Mouse (Mus musculus): Measurements from ENCODE around the gene Cd248. TPM values are rescaled to one million over a fixed set of nuclear protein-coding genes. Genes with fewer than 3 reads are reported as not detected.
A peak's percentile ranks its signal among the peaks of the same experiment; 100 is the strongest.

Cd248 gene
- polyA plus RNA-seq (2014; fragmentation: Nextera tagmentation; extraction: Ambion mirVana): 30.1 and 34.7 TPM in 2 replicates

- ATAC-seq (ENCODE audit: insufficient read depth, low FRiP score, low TSS enrichment) (no peak), DNase-seq (ENCODE audit: low spot score) (peak; percentile 74)
- Histone ChIP-seq H3K9me3 (ENCODE audit: control insufficient read depth, low read length) (no peaks in the 10 kb centered on the region), H3K27ac (ENCODE audit: low read depth, low read length) (peak within 1 kb of the TSS; percentile 44; the same call in 1 of the 2 replicates), H3K27me3 (ENCODE audit: control insufficient read depth, insufficient read depth, low read length) (peaks cover 35% of the 10 kb centered on the region), H3K4me1 (ENCODE audit: control insufficient read depth, insufficient read depth, low read length) (peaks cover 33% of the 10 kb centered on the region), H3K9ac (ENCODE audit: low read length) (peak within 1 kb of the TSS; percentile 60), H3K4me3 (ENCODE audit: low read depth, low read length) (peak within 1 kb of the TSS; percentile 42), H3K36me3 (ENCODE audit: control insufficient read depth, insufficient read depth, low read length) (no peaks in the 10 kb centered on the region), H3K4me2 (ENCODE audit: low read depth) (peak within 1 kb of the TSS; percentile 74)
- 2% methylated on average over 55 of the region's 56 CpGs for WGBS
These were observed at the start of gene Cd248 for GRCm38 (mm10) chr19:5067867-5068569. Gene Cd248 (plus strand): TSS chr19:5068078.

- ATAC-seq (ENCODE audit: insufficient read depth, low FRiP score, low TSS enrichment) (no peak), DNase-seq (ENCODE audit: low spot score) (no peak)
- H3K27me3 ChIP-seq (ENCODE audit: control insufficient read depth, insufficient read depth, low read length): no peaks in the 10 kb centered on the region
- H3K9ac ChIP-seq (ENCODE audit: low read length): no peak overlapping the region
- H3K4me1 ChIP-seq (ENCODE audit: control insufficient read depth, insufficient read depth, low read length): no peaks in the 10 kb centered on the region
- no peak overlapping the region for H3K4me2 ChIP-seq (ENCODE audit: low read depth)
- WGBS: 83% methylated on average over 3 of the region's 3 CpGs
- no peaks in the 10 kb centered on the region for H3K36me3 ChIP-seq (ENCODE audit: control insufficient read depth, insufficient read depth, low read length)
- H3K27ac ChIP-seq (ENCODE audit: low read depth, low read length): no peak overlapping the region
- no peak overlapping the region for H3K4me3 ChIP-seq (ENCODE audit: low read depth, low read length)
- H3K9me3 ChIP-seq (ENCODE audit: control insufficient read depth, low read length): no peaks in the 10 kb centered on the region
These were observed 49.7 kb upstream of the Cd248 start for GRCm38 (mm10) chr19:5018191-5018590.

- H3K4me1 ChIP-seq (ENCODE audit: control insufficient read depth, insufficient read depth, low read length): peaks cover 6% of the 10 kb centered on the region; the same call in 1 of the 2 replicates
- DNase-seq (ENCODE audit: low spot score) (no peak), ATAC-seq (ENCODE audit: insufficient read depth, low FRiP score, low TSS enrichment) (no peak)
- no peaks in the 10 kb centered on the region for H3K36me3 ChIP-seq (ENCODE audit: control insufficient read depth, insufficient read depth, low read length)
- H3K9ac ChIP-seq (ENCODE audit: low read length): no peak overlapping the region
- H3K9me3 ChIP-seq (ENCODE audit: control insufficient read depth, low read length): no peaks in the 10 kb centered on the region
- no peak overlapping the region for H3K4me2 ChIP-seq (ENCODE audit: low read depth)
- H3K27ac ChIP-seq (ENCODE audit: low read depth, low read length): no peak overlapping the region
- H3K4me3 ChIP-seq (ENCODE audit: low read depth, low read length): no peak overlapping the region
- no peaks in the 10 kb centered on the region for H3K27me3 ChIP-seq (ENCODE audit: control insufficient read depth, insufficient read depth, low read length)
- WGBS: 92% methylated on average over 2 of the region's 2 CpGs
These were observed 46.5 kb upstream of the Cd248 start for GRCm38 (mm10) chr19:5021416-5021815.

- Histone ChIP-seq H3K9me3 (ENCODE audit: control insufficient read depth, low read length) (no peaks in the 10 kb centered on the region), H3K9ac (ENCODE audit: low read length) (peak within 1 kb of the TSS; percentile 85), H3K27ac (ENCODE audit: low read depth, low read length) (peak within 1 kb of the TSS; percentile 81), H3K4me2 (ENCODE audit: low read depth) (peak within 1 kb of the TSS; percentile 86), H3K4me3 (ENCODE audit: low read depth, low read length) (peak within 1 kb of the TSS; percentile 61), H3K36me3 (ENCODE audit: control insufficient read depth, insufficient read depth, low read length) (no peaks in the 10 kb centered on the region), H3K27me3 (ENCODE audit: control insufficient read depth, insufficient read depth, low read length) (no peaks in the 10 kb centered on the region), H3K4me1 (ENCODE audit: control insufficient read depth, insufficient read depth, low read length) (peaks cover 6% of the 10 kb centered on the region; the same call in 1 of the 2 replicates)
- WGBS: under 1% methylated on average over 62 of the region's 62 CpGs
- DNase-seq (ENCODE audit: low spot score) (peak; percentile 93), ATAC-seq (ENCODE audit: insufficient read depth, low FRiP score, low TSS enrichment) (peak; percentile 95)
These were observed 44.0 kb upstream of the Cd248 start, which contains the start of gene Slc29a2 for GRCm38 (mm10) chr19:5023621-5024479. Gene Slc29a2 (plus strand): TSS chr19:5023860.

- no peaks in the 10 kb centered on the region for H3K27me3 ChIP-seq (ENCODE audit: control insufficient read depth, insufficient read depth, low read length)
- no peak overlapping the region for H3K4me3 ChIP-seq (ENCODE audit: low read depth, low read length)
- H3K36me3 ChIP-seq (ENCODE audit: control insufficient read depth, insufficient read depth, low read length): no peaks in the 10 kb centered on the region; the same call in 1 of the 2 replicates
- DNase-seq (ENCODE audit: low spot score) (no peak), ATAC-seq (ENCODE audit: insufficient read depth, low FRiP score, low TSS enrichment) (no peak)
- H3K4me2 ChIP-seq (ENCODE audit: low read depth): no peak overlapping the region
- no peak overlapping the region for H3K9ac ChIP-seq (ENCODE audit: low read length)
- H3K9me3 ChIP-seq (ENCODE audit: control insufficient read depth, low read length): no peaks in the 10 kb centered on the region
- no peak overlapping the region for H3K27ac ChIP-seq (ENCODE audit: low read depth, low read length)
- H3K4me1 ChIP-seq (ENCODE audit: control insufficient read depth, insufficient read depth, low read length): peaks cover 6% of the 10 kb centered on the region; the same call in 1 of the 2 replicates
- 91% methylated on average over 8 of the region's 8 CpGs for WGBS
These were observed 41.8 kb upstream of the Cd248 start for GRCm38 (mm10) chr19:5026111-5026510.

GRCm38 (mm10) chr19:5032686-5033085, 35.2 kb upstream of the Cd248 start:
- Histone ChIP-seq H3K4me3 (ENCODE audit: low read depth, low read length) (no peak overlapping the region), H3K36me3 (ENCODE audit: control insufficient read depth, insufficient read depth, low read length) (no peaks in the 10 kb centered on the region; the same call in 1 of the 2 replicates), H3K9me3 (ENCODE audit: control insufficient read depth, low read length) (no peaks in the 10 kb centered on the region), H3K4me2 (ENCODE audit: low read depth) (no peak overlapping the region), H3K27ac (ENCODE audit: low read depth, low read length) (no peak overlapping the region), H3K9ac (ENCODE audit: low read length) (no peak overlapping the region), H3K4me1 (ENCODE audit: control insufficient read depth, insufficient read depth, low read length) (no peaks in the 10 kb centered on the region; the same call in 1 of the 2 replicates), H3K27me3 (ENCODE audit: control insufficient read depth, insufficient read depth, low read length) (no peaks in the 10 kb centered on the region)
- 79% methylated on average over 3 of the region's 3 CpGs for WGBS
- DNase-seq (ENCODE audit: low spot score) (no peak), ATAC-seq (ENCODE audit: insufficient read depth, low FRiP score, low TSS enrichment) (no peak)

GRCm38 (mm10) chr19:5036577-5036976, 31.3 kb upstream of the Cd248 start:
- ATAC-seq (ENCODE audit: insufficient read depth, low FRiP score, low TSS enrichment) (no peak), DNase-seq (ENCODE audit: low spot score) (no peak)
- Histone ChIP-seq H3K27me3 (ENCODE audit: control insufficient read depth, insufficient read depth, low read length) (no peaks in the 10 kb centered on the region), H3K4me3 (ENCODE audit: low read depth, low read length) (no peak overlapping the region), H3K27ac (ENCODE audit: low read depth, low read length) (no peak overlapping the region), H3K4me2 (ENCODE audit: low read depth) (no peak overlapping the region), H3K4me1 (ENCODE audit: control insufficient read depth, insufficient read depth, low read length) (peaks cover 20% of the 10 kb centered on the region), H3K9ac (ENCODE audit: low read length) (no peak overlapping the region), H3K9me3 (ENCODE audit: control insufficient read depth, low read length) (no peaks in the 10 kb centered on the region), H3K36me3 (ENCODE audit: control insufficient read depth, insufficient read depth, low read length) (no peaks in the 10 kb centered on the region)
- WGBS: 82% methylated on average over 4 of the region's 4 CpGs

- 7% methylated on average over 32 of the region's 32 CpGs for WGBS
- Histone ChIP-seq H3K4me2 (ENCODE audit: low read depth) (peak overlapping the region; percentile 98), H3K36me3 (ENCODE audit: control insufficient read depth, insufficient read depth, low read length) (no peaks in the 10 kb centered on the region), H3K27me3 (ENCODE audit: control insufficient read depth, insufficient read depth, low read length) (no peaks in the 10 kb centered on the region), H3K4me1 (ENCODE audit: control insufficient read depth, insufficient read depth, low read length) (peaks cover 25% of the 10 kb centered on the region), H3K9me3 (ENCODE audit: control insufficient read depth, low read length) (no peaks in the 10 kb centered on the region), H3K9ac (ENCODE audit: low read length) (peak overlapping the region; percentile 86), H3K4me3 (ENCODE audit: low read depth, low read length) (peak overlapping the region; percentile 85), H3K27ac (ENCODE audit: low read depth, low read length) (peak overlapping the region; percentile 66)
- DNase-seq (ENCODE audit: low spot score) (peak; percentile 87), ATAC-seq (ENCODE audit: insufficient read depth, low FRiP score, low TSS enrichment) (peak; percentile 41)
These were observed 30.0 kb upstream of the Cd248 start for GRCm38 (mm10) chr19:5037678-5038571.

Measured in neural tube, embryonic 11.5 days (tissue).